Mouse (Mus musculus) liver, embryonic 14.5 days (tissue): ENCODE results near the gene Anapc2. TPM values are rescaled to one million over a fixed set of nuclear protein-coding genes. Genes with fewer than 3 reads are reported as not detected.

Experiments
- ATAC-seq: fragments of 200-750 bp; cut with Nextera tagmentation; 2 replicates; pipeline ENCODE4 v1.8.0; 2017; ENCODE audit warnings: moderate number of reproducible peaks, mild to moderate bottlenecking, moderate library complexity; ENCODE audit not compliant: insufficient read depth
- DNase-seq, 3 experiments: peaks; one replicate each; pipeline ENCODE4 v3.0.0-alpha.2; 2012 to 2013; ENCODE audit warnings: low read depth in 3 of 3, low spot score in 3 of 3
- H3K27ac ChIP-seq: fragments of 300-500 bp; sonication (generic); 2 replicates; pipeline ENCODE4 v1.5.1; 2014; ENCODE audit warnings: moderate library complexity, mild to moderate bottlenecking, control low read depth, inconsistent platforms
- H3K27me3 ChIP-seq: fragments of 300-500 bp; sonication (generic); 2 replicates; pipeline ENCODE4 v1.6.1; 2014; ENCODE audit warnings: mild to moderate bottlenecking, low read length, moderate library complexity; ENCODE audit not compliant: control insufficient read depth, insufficient read depth
- H3K36me3 ChIP-seq: fragments of 300-500 bp; sonication (generic); replicated peaks from 2 replicates; pipeline ENCODE4 v1.6.1; 2014; ENCODE audit warnings: low read depth; ENCODE audit not compliant: control insufficient read depth, insufficient read depth
- H3K4me1 ChIP-seq, 2 experiments: fragments of 200-500 bp in 1 of 2; fragments of 300-500 bp in 1 of 2; sonication (generic) in 1 of 2; replicated peaks; 2 replicates each; pipeline ENCODE4 v1.6.1; 2012 to 2014; ENCODE audit warnings: antibody characterized with exemption in 1 of 2, inconsistent platforms in 1 of 2, low read length in 1 of 2; ENCODE audit not compliant: control insufficient read depth in 2 of 2, insufficient read depth in 2 of 2
- H3K4me2 ChIP-seq: fragments of 300-500 bp; sonication (generic); 2 replicates; pipeline ENCODE4 v1.6.1; 2014; ENCODE audit warnings: low read depth, mild to moderate bottlenecking, control low read depth, moderate library complexity
- H3K4me3 ChIP-seq, 2 experiments: fragments of 200-500 bp in 1 of 2; fragments of 300-500 bp in 1 of 2; sonication (generic) in 1 of 2; 2 replicates each; pipeline ENCODE4 v1.5.1; 2012 to 2014; ENCODE audit warnings: low read depth in 2 of 2, low read length in 2 of 2, mild to moderate bottlenecking in 2 of 2, control low read depth in 1 of 2, inconsistent platforms in 1 of 2, moderate library complexity in 1 of 2; ENCODE audit not compliant: insufficient read depth in 1 of 2
- H3K9ac ChIP-seq: fragments of 300-500 bp; sonication (generic); replicated peaks from 2 replicates; pipeline ENCODE4 v1.6.1; 2014; ENCODE audit warnings: mild to moderate bottlenecking, control low read depth, moderate library complexity
- H3K9me3 ChIP-seq: fragments of 300-500 bp; sonication (generic); 2 replicates; pipeline ENCODE4 v1.6.1; 2016; ENCODE audit warnings: low read length, mixed read lengths; ENCODE audit not compliant: control insufficient read depth
- CTCF ChIP-seq: IDR thresholded peaks from 2 replicates; pipeline ENCODE4 v1.5.1; 2016; ENCODE audit warnings: antibody characterized with exemption, low read depth, control low read depth
- EP300 ChIP-seq: IDR thresholded peaks from 2 replicates; pipeline ENCODE4 v1.6.1; 2016; ENCODE audit warnings: antibody characterized with exemption, low read depth
- WGBS: fragments of 180-500 bp; shearing (Covaris S2); extraction: QIAGEN DNeasy Blood & Tissue Kit; methylation state at CpG from one replicate; pipeline ENCODE4 v1.1.7; 2014; ENCODE audit not compliant: insufficient replicate concordance; 5-methylcytosine and 5-hydroxymethylcytosine counted together
- polyA plus RNA-seq, 2 experiments: library from polyadenylated mRNA; depleted of rRNA in 1 of 2; stranded (reverse) in 1 of 2; unstranded in 1 of 2; fragments of >200 nt; fragmentation: Nextera tagmentation in 1 of 2; extraction: Ambion mirVana in 1 of 2; gene quantifications; 2 replicates each; pipeline versions ENCODE4 v1.2.1 to v1.2.3; 2012 to 2014

The Anapc2 gene
- polyA plus RNA-seq, 2 experiments = 23.8 to 30.2 TPM

GRCm38 (mm10) chr2:25225811-25226379 lies 46.4 kb upstream of the Anapc2 start:
- peak overlapping the region; percentile 77 for H3K4me2 ChIP-seq
- no peak for DNase-seq
- peak overlapping the region; percentile 69 to 86 for H3K4me3 ChIP-seq
- ATAC-seq = no peak
- H3K9me3 ChIP-seq = no peaks in the 10 kb centered on the region
- H3K9ac ChIP-seq = peak overlapping the region; percentile 84
- H3K4me1 ChIP-seq = peaks cover 5 to 13% of the 10 kb centered on the region in 2 experiments
- H3K36me3 ChIP-seq = peaks cover 24% of the 10 kb centered on the region
- 84% methylated on average over 8 of the region's 8 CpGs for WGBS
- H3K27ac ChIP-seq = peak overlapping the region; percentile 91
- H3K27me3 ChIP-seq = no peaks in the 10 kb centered on the region
- TF ChIP-seq EP300 = no peak
- no peak for TF ChIP-seq CTCF

- Histone ChIP-seq H3K9me3 (no peaks in the 10 kb centered on the region), H3K4me1 (peaks cover 5 to 13% of the 10 kb centered on the region in 2 experiments), H3K36me3 (peaks cover 19% of the 10 kb centered on the region), H3K4me2 (no peak overlapping the region), H3K9ac (no peak overlapping the region), H3K27me3 (no peaks in the 10 kb centered on the region), H3K4me3 (no peak overlapping the region), H3K27ac (no peak overlapping the region)
- 79% methylated on average over 5 of the region's 5 CpGs for WGBS
- TF ChIP-seq EP300 = no peak
- no peak for TF ChIP-seq CTCF
- ATAC-seq (no peak), DNase-seq (no peak)
Observed at GRCm38 (mm10) chr2:25226864-25227263, 45.4 kb upstream of the Anapc2 start.

DNA sequence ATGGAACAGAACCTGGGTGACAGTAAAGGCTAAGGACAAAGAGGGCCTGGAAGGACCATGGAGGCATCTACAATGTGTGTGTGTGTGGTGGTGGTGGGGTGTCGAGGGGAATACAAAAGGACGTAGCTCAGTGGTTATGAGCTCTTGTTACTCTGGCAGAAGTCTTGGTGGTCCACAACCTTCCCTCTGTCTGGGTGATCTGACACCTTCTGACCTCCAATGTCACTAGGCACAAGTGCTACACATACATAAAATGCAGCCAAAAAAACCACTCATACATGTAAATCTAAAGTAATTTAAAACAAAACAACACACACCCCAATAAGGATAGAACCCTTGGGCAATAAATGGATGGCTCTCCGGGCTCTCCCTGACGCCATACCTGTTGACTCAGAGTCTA lies 44.9 kb upstream of the Anapc2 start:
- no peak overlapping the region for H3K4me3 ChIP-seq
- ATAC-seq (no peak), DNase-seq (no peak)
- H3K27ac ChIP-seq = no peak overlapping the region
- peaks cover 14% of the 10 kb centered on the region for H3K36me3 ChIP-seq
- no peak overlapping the region for H3K4me2 ChIP-seq
- WGBS = 84% methylated on average over 4 of the region's 4 CpGs
- H3K4me1 ChIP-seq = peaks cover 5 to 13% of the 10 kb centered on the region in 2 experiments
- no peak for TF ChIP-seq CTCF
- no peak for TF ChIP-seq EP300
- no peaks in the 10 kb centered on the region for H3K9me3 ChIP-seq
- H3K27me3 ChIP-seq = no peaks in the 10 kb centered on the region
- H3K9ac ChIP-seq = no peak overlapping the region

- peak overlapping the region; percentile 52 for H3K4me2 ChIP-seq
- DNase-seq = peak; percentile 73 to 81 (median 75)
- no peaks in the 10 kb centered on the region for H3K9me3 ChIP-seq
- no peak for ATAC-seq
- under 1% methylated on average over 7 of the region's 7 CpGs for WGBS
- TF ChIP-seq CTCF (peak; percentile 90), EP300 (peak; percentile 36; the same call in 1 of the 2 replicates)
- H3K4me3 ChIP-seq = peak overlapping the region; percentile 29 to 52
- H3K27ac ChIP-seq = peak overlapping the region; percentile 19
- H3K9ac ChIP-seq = peak overlapping the region; percentile 25
- H3K4me1 ChIP-seq = peaks cover 5 to 9% of the 10 kb centered on the region in 2 experiments
- no peaks in the 10 kb centered on the region for H3K27me3 ChIP-seq
- H3K36me3 ChIP-seq = peaks cover 5% of the 10 kb centered on the region
Observed at GRCm38 (mm10) chr2:25228431-25228889, 43.8 kb upstream of the Anapc2 start.

- ATAC-seq = no peak
- H3K4me1 ChIP-seq = peaks cover 5 to 9% of the 10 kb centered on the region in 2 experiments
- no peak overlapping the region for H3K27ac ChIP-seq
- TF ChIP-seq EP300 (no peak), CTCF (no peak)
- no peaks in the 10 kb centered on the region for H3K36me3 ChIP-seq
- WGBS = 66% methylated on average over 6 of the region's 6 CpGs
- no peak overlapping the region for H3K4me3 ChIP-seq
- peak overlapping the region; percentile 25; the same call in 1 of the 2 replicates for H3K9ac ChIP-seq
- H3K27me3 ChIP-seq = no peaks in the 10 kb centered on the region
- peak overlapping the region; percentile 52 for H3K4me2 ChIP-seq
- no peak for DNase-seq
- H3K9me3 ChIP-seq = no peaks in the 10 kb centered on the region
Observed at GRCm38 (mm10) chr2:25228995-25229530, 43.2 kb upstream of the Anapc2 start.
